Mouse (Mus musculus): ENCODE measurements at regions not wholly inside any gene's neighbourhood (a gene's known extent, or its start where the extent isn't known, plus 50 kb on each side); places are given as distances from the start of the nearest gene placed in this dataset.

DNA sequence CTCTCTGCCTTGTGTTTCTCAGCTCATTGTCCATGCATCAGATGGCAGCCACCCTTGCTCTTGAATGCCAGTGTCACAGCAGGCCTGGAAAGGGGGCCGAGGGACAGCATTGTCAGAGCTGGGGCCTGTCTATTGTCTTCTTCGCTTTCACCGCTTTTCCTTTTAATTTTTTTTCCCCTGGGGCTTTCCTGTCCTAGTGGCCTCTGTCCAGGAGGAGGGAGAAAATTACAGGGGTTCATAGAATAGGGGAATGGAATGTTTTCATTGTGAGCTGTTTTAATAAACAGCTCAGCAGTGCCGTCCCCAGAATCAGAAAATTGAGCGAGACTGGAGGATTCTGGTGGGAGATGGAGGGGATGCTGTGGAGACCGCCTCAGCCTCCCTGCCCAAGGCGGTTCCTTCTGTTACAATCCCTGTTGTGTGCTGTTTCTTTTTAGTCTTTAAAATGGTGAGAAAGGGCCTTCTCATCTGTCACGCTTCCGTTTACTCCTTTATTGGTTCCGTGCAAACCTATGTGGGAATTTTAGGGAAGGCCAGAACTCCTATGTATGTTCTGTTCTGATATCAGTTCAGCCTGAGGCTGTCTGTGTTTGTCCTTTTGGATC lies 217.2 kb upstream of the Ubash3b start:
- no peak for TF ChIP-seq GATA1 (IDR thresholded peaks at IDR 0.05; ENCODE audit: low read length)
- no peak for TF ChIP-seq TAL1 (IDR thresholded peaks at IDR 0.05; ENCODE audit: low read length)
